In the genomic region with DNA sequence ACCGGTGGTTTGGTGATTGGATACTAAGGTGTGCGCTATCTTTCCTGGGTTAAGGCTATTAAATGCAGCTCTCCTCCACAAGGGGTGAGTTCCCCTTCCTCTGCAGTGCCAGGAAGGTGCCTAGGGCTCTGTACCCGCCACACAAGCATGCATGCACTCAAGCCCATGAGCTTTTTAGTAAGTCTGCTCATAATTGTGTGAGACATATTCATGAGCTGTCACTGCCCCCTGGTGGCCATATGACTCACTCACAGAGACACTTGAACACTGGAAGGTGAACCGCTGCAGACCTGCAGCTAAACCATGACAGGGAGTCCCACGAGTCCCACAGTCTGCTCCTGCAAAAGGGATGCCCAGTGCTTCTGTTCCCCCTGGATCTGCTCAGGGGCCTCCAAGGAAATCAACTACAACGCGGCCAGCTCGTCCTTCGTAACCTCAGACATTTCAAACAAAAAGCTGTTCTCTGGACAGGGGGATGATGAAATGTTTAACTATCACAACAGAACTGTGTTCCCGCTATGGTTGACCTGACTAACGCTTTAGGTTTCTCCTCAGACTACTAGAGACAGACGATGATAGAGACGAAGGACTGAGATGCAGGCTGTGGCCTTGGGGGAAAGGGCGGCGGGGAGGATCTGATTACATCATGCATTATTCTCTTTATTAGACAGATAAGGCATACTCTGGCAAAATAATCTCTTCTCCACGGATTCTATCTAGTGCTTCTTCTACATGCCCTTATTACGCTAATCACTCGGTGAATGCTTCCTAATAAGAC, we compare ENCODE assay signal across 8 mouse cellular contexts. TPM values are rescaled to one million over a fixed set of nuclear protein-coding genes. Genes with fewer than 3 reads are reported as not detected.
DNase-seq lines count a peak whose midpoint lies in the region; ATAC-seq and TF ChIP-seq lines count a peak whose summit lies in the region.

No protein-coding gene starts in this region.

- no peaks in the 10 kb centered on the region for H3K9me3 ChIP-seq in heart, embryonic 15.5 days (replicated peaks)
- H3K9me3 ChIP-seq in liver, embryonic 14.5 days (ENCODE audit: control insufficient read depth, low read length) = no peaks in the 10 kb centered on the region
- no peaks in the 10 kb centered on the region for H3K9me3 ChIP-seq in neural tube, embryonic 13.5 days

- ATAC-seq in CD4-positive, CD25-positive, alpha-beta regulatory T cell, adult 4 months = peak; percentile 62
- peak; percentile 78 for ATAC-seq in erythroblast, adult 5-6 weeks (replicated peaks; ENCODE audit: low FRiP score, poor library complexity, severe bottlenecking)
- 0 out of 2 replicates have a peak, but pooled peaks have one; percentile 60 for ATAC-seq in heart, embryonic 15.5 days (replicated peaks; ENCODE audit: insufficient number of reproducible peaks, insufficient read depth, low FRiP score, low read depth)
- no peak; the same call in 1 of the 2 replicates for ATAC-seq in liver, embryonic 14.5 days (ENCODE audit: insufficient read depth)
- peak; percentile 88 for ATAC-seq in neural tube, embryonic 13.5 days (ENCODE audit: low read depth)

- 64% methylated on average over 18 of the region's 18 CpGs for WGBS in heart, embryonic 15.5 days
- 61% methylated on average over 18 of the region's 18 CpGs for WGBS in liver, embryonic 14.5 days (ENCODE audit: insufficient replicate concordance)
- WGBS in neural tube, embryonic 13.5 days = 59% methylated on average over 18 of the region's 18 CpGs

- TF ChIP-seq POLR2A in brain, embryonic 14.5 days (IDR thresholded peaks at IDR 0.05; ENCODE audit: borderline replicate concordance, extremely low read depth, insufficient read depth, insufficient read length, poor library complexity, severe bottlenecking) = no peak

- no peak overlapping the region for H3K27ac ChIP-seq in heart, embryonic 15.5 days
- no peak overlapping the region for H3K27ac ChIP-seq in liver, embryonic 14.5 days
- no peak overlapping the region for H3K27ac ChIP-seq in neural tube, embryonic 13.5 days (replicated peaks)

- H3K27me3 ChIP-seq in heart, embryonic 15.5 days = no peaks in the 10 kb centered on the region
- H3K27me3 ChIP-seq in liver, embryonic 14.5 days (ENCODE audit: control insufficient read depth, insufficient read depth, low read length) = no peaks in the 10 kb centered on the region
- H3K27me3 ChIP-seq in neural tube, embryonic 13.5 days = no peaks in the 10 kb centered on the region

- TF ChIP-seq CTCF in brain, embryonic 14.5 days (IDR thresholded peaks at IDR 0.05; ENCODE audit: borderline replicate concordance, extremely low read depth, insufficient read depth, insufficient read length) = peak; percentile 87
- peak; percentile 85 for TF ChIP-seq CTCF in liver, embryonic 14.5 days (IDR thresholded peaks at IDR 0.05; ENCODE audit: low read depth)

- TF ChIP-seq EP300 in liver, embryonic 14.5 days (IDR thresholded peaks at IDR 0.05; ENCODE audit: low read depth) = no peak

- H3K36me3 ChIP-seq in heart, embryonic 15.5 days = peaks cover 43% of the 10 kb centered on the region; the same call in 1 of the 2 replicates
- peaks cover 6% of the 10 kb centered on the region for H3K36me3 ChIP-seq in liver, embryonic 14.5 days (replicated peaks; ENCODE audit: control insufficient read depth, insufficient read depth, low read depth)
- H3K36me3 ChIP-seq in neural tube, embryonic 13.5 days = no peaks in the 10 kb centered on the region

- no peaks in the 10 kb centered on the region for H3K4me1 ChIP-seq in heart, embryonic 15.5 days (replicated peaks)
- H3K4me1 ChIP-seq in liver, embryonic 14.5 days (replicated peaks; ENCODE audit: control insufficient read depth in 2 of 2, insufficient read depth in 2 of 2, low read length in 1 of 2) = no peaks in the 10 kb centered on the region
- H3K4me1 ChIP-seq in neural tube, embryonic 13.5 days (replicated peaks) = 0 out of 2 replicates have a peak, but pooled peaks cover 7% of the 10 kb centered on the region

- H3K9ac ChIP-seq in heart, embryonic 15.5 days = no peak overlapping the region
- H3K9ac ChIP-seq in liver, embryonic 14.5 days (replicated peaks) = no peak overlapping the region
- 0 out of 2 replicates have a peak overlapping the region, but pooled peaks have one; percentile 9 for H3K9ac ChIP-seq in neural tube, embryonic 13.5 days

- peak; percentile 95 for DNase-seq in brain, embryonic 14.5 days (ENCODE audit: low read depth)
- peak; percentile 81 for DNase-seq in kidney, postnatal 14 days
- peak; percentile 37 to 42 (median 39) for DNase-seq in liver, embryonic 14.5 days (ENCODE audit: low read depth in 3 of 3, low spot score in 3 of 3)
- DNase-seq in telencephalon, adult 2 months (ENCODE audit: low read depth, low spot score) = peak; percentile 72

- no peak overlapping the region for H3K4me3 ChIP-seq in heart, embryonic 15.5 days
- no peak overlapping the region for H3K4me3 ChIP-seq in liver, embryonic 14.5 days (ENCODE audit: insufficient read depth in 1 of 2, low read depth in 2 of 2, low read length in 2 of 2)
- H3K4me3 ChIP-seq in neural tube, embryonic 13.5 days = no peak overlapping the region

- no peak overlapping the region for H3K4me2 ChIP-seq in heart, embryonic 15.5 days
- H3K4me2 ChIP-seq in liver, embryonic 14.5 days (ENCODE audit: low read depth) = no peak overlapping the region
- peak overlapping the region; percentile 11; the same call in 1 of the 2 replicates for H3K4me2 ChIP-seq in neural tube, embryonic 13.5 days

RNA-seq across cellular contexts. Expression of gene Chd1l, which starts 24.4 kb away (rescaled TPM):
- 10 to 100 TPM; 24.9 to 38.2 TPM for polyA plus RNA-seq in CD4-positive, CD25-positive, alpha-beta regulatory T cell, adult 4 months (2017; shearing (Covaris generic))
- polyA plus RNA-seq in brain, embryonic 14.5 days (2012; rRNA removed) = 5.5 and 5.9 TPM in 2 replicates
- total RNA-seq in erythroblast, adult 5-6 weeks (2015; ENCODE audit: low replicate concordance) = 5.8 and 8.2 TPM in 2 replicates
- total RNA-seq in erythroblast, adult 5-6 weeks (2017; ENCODE audit: low replicate concordance) = 9.7 and 16.7 TPM in 2 replicates
- 12.8 and 13.6 TPM in 2 replicates for polyA plus RNA-seq in heart, embryonic 15.5 days (2015; fragmentation: Nextera tagmentation; extraction: Ambion mirVana)
- polyA plus RNA-seq in liver, embryonic 14.5 days (2012; rRNA removed) = 4.2 and 7.0 TPM in 2 replicates
- polyA plus RNA-seq in liver, embryonic 14.5 days (2014; fragmentation: Nextera tagmentation; extraction: Ambion mirVana) = 10.3 and 11.6 TPM in 2 replicates
- 6.3 and 7.2 TPM in 2 replicates for polyA plus RNA-seq in neural tube, embryonic 13.5 days (2015; fragmentation: Nextera tagmentation; extraction: Ambion mirVana)

RNA-seq across cellular contexts. Expression of gene Fmo5, which starts 43.0 kb away (rescaled TPM):
- 10 to 100 TPM; 13.4 to 14.9 TPM for polyA plus RNA-seq in CD4-positive, CD25-positive, alpha-beta regulatory T cell, adult 4 months (2017; shearing (Covaris generic))
- polyA plus RNA-seq in brain, embryonic 14.5 days (2012; rRNA removed) = 0.57 and 0.66 TPM in 2 replicates
- total RNA-seq in erythroblast, adult 5-6 weeks (2015; ENCODE audit: low replicate concordance) = 13.6 and 21.3 TPM in 2 replicates
- 4.2 and 5.0 TPM in 2 replicates for total RNA-seq in erythroblast, adult 5-6 weeks (2017; ENCODE audit: low replicate concordance)
- polyA plus RNA-seq in heart, embryonic 15.5 days (2015; fragmentation: Nextera tagmentation; extraction: Ambion mirVana) = 4.1 and 5.5 TPM in 2 replicates
- polyA plus RNA-seq in liver, embryonic 14.5 days (2012; rRNA removed) = 6.0 and 8.4 TPM in 2 replicates
- polyA plus RNA-seq in liver, embryonic 14.5 days (2014; fragmentation: Nextera tagmentation; extraction: Ambion mirVana) = 11.3 and 13.3 TPM in 2 replicates
- 0.34 and 1.2 TPM in 2 replicates for polyA plus RNA-seq in neural tube, embryonic 13.5 days (2015; fragmentation: Nextera tagmentation; extraction: Ambion mirVana)

Comparison
In these comparisons a context has a peak if more than half of its experiments do, and no peak if none do; other contexts are left out.
1. DNase-seq: peak in every context shown above with its lines; median percentile 95 in brain, embryonic 14.5 days; 81 in kidney, postnatal 14 days; 72 in telencephalon, adult 2 months; 39 in liver, embryonic 14.5 days.